In the genomic region with DNA sequence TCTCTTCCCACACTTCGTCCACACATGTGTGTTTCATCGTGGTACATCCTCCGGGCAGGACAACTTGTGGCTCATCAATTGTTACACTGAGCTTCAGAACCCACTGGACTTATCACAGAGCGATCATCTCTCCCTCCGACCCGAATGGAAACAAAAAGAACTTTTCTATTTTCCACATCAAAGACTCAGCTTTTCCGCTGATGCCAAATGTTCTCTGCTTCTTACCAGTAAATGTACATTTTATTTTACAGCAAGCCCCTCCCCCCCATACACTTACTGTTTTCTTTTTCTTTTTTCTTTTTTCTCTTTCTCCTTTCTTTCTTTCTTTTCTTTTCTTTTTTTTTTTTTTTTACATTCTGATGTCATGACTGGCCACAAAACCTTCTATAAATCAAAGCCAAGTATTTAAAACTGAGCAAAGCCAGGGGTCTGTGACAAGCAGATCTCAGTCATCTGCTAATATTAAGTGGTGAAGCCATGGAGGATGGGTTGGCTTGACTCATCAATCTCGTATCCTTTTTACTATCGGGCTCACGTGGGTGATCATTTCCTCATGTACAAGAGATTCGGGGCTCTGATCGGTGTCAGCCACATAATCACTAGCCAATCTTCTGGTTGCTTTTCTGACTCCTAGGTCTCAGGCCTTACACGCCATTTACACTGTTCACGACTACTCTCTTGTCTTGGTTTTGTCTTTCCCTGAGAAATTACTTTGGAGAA, we compare ENCODE assay signal across 15 mouse cellular contexts.
DNase-seq lines count a peak whose midpoint lies in the region; ATAC-seq lines count a peak whose summit lies in the region.
"Had no signal": no experiment of that assay in that cellular context is flagged by ENCODE, and none has a peak within 500 bp of the region (broad histone marks: within the 10 kb centered on the region; RNA-seq: fewer than 3 reads in every experiment).

No protein-coding gene starts in this region.

- peaks cover 24% of the 10 kb centered on the region for H3K4me1 ChIP-seq in hindbrain, embryonic 10.5 days (replicated peaks)
- H3K4me1 ChIP-seq in hindbrain, embryonic 11.5 days (replicated peaks; ENCODE audit: control insufficient read depth, insufficient read depth, low read length): no peaks in the 10 kb centered on the region
- H3K4me1 ChIP-seq in forebrain, embryonic 15.5 days: peaks cover 13% of the 10 kb centered on the region

- H3K27ac ChIP-seq in hindbrain, embryonic 10.5 days: peak overlapping the region; percentile 56; the same call in 1 of the 2 replicates
- no peak overlapping the region for H3K27ac ChIP-seq in hindbrain, embryonic 11.5 days (ENCODE audit: low read depth, low read length)
- 0 out of 2 replicates have a peak overlapping the region, but pooled peaks have one; percentile 28 for H3K27ac ChIP-seq in forebrain, embryonic 15.5 days (replicated peaks)
- H3K27ac ChIP-seq: macrophage had no signal

- H3K9me3 ChIP-seq in hindbrain, embryonic 10.5 days: peaks cover 7% of the 10 kb centered on the region; the same call in 1 of the 2 replicates
- H3K9me3 ChIP-seq in hindbrain, embryonic 11.5 days (ENCODE audit: control insufficient read depth, low read length): no peaks in the 10 kb centered on the region
- H3K9me3 ChIP-seq in forebrain, embryonic 15.5 days: no peaks in the 10 kb centered on the region

- ATAC-seq in hindbrain, embryonic 11.5 days (ENCODE audit: low FRiP score): no peak
- ATAC-seq in forebrain, embryonic 15.5 days (replicated peaks): no peak
- peak; percentile 83 for ATAC-seq in inflammation-experienced regulatory T-cells, adult 6 months

- 89% methylated on average over 14 of the region's 14 CpGs for WGBS in hindbrain, embryonic 10.5 days
- WGBS in hindbrain, embryonic 11.5 days: 80% methylated on average over 14 of the region's 14 CpGs
- WGBS in forebrain, embryonic 15.5 days: 58% methylated on average over 14 of the region's 14 CpGs

- no peak overlapping the region for H3K4me2 ChIP-seq in hindbrain, embryonic 11.5 days (replicated peaks; ENCODE audit: low read depth, low read length)
- peak overlapping the region; percentile 39 for H3K4me2 ChIP-seq in forebrain, embryonic 15.5 days (replicated peaks)

- no peaks in the 10 kb centered on the region for H3K36me3 ChIP-seq in hindbrain, embryonic 10.5 days
- no peaks in the 10 kb centered on the region for H3K36me3 ChIP-seq in hindbrain, embryonic 11.5 days (ENCODE audit: control insufficient read depth, insufficient read depth, low read length)
- no peaks in the 10 kb centered on the region for H3K36me3 ChIP-seq in forebrain, embryonic 15.5 days

- no peak overlapping the region for H3K9ac ChIP-seq in hindbrain, embryonic 11.5 days (ENCODE audit: low read depth, low read length)
- H3K9ac ChIP-seq in forebrain, embryonic 15.5 days (replicated peaks): no peak overlapping the region

- no peak overlapping the region for H3K4me3 ChIP-seq in hindbrain, embryonic 10.5 days
- no peak overlapping the region for H3K4me3 ChIP-seq in hindbrain, embryonic 11.5 days (ENCODE audit: low read depth, low read length)
- no peak overlapping the region for H3K4me3 ChIP-seq in forebrain, embryonic 15.5 days

- DNase-seq in hindbrain, embryonic 10.5 days (ENCODE audit: low spot score): no peak
- DNase-seq in hindbrain, embryonic 11.5 days (ENCODE audit: low spot score): no peak
- DNase-seq in CD4-positive helper T cell, adult 2 months (ENCODE audit: low read depth, low spot score): peak; percentile 85
- no peak for DNase-seq in cerebellum, adult 9-11 months
- DNase-seq in kidney, postnatal 36 days: no peak
- no peak for DNase-seq in layer of hippocampus, postnatal 10 days (ENCODE audit: low spot score in 2 of 2)
- DNase-seq: adrenal gland, adult 2 months; cerebellum, adult 2 months; heart, postnatal 14 days; kidney, adult 11 months; kidney, postnatal 4 days; lung, adult 2 months had no signal

- no peaks in the 10 kb centered on the region for H3K27me3 ChIP-seq in hindbrain, embryonic 10.5 days (ENCODE audit: insufficient read depth, poor library complexity, severe bottlenecking)
- H3K27me3 ChIP-seq in hindbrain, embryonic 11.5 days (ENCODE audit: control insufficient read depth, insufficient read depth, low read length): no peaks in the 10 kb centered on the region
- no peaks in the 10 kb centered on the region for H3K27me3 ChIP-seq in forebrain, embryonic 15.5 days
